Mouse (Mus musculus) liver, embryonic 13.5 days (tissue): ENCODE results near the gene Scin. TPM values are rescaled to one million over a fixed set of nuclear protein-coding genes. Genes with fewer than 3 reads are reported as not detected.
A peak's percentile ranks its signal among the peaks of the same experiment; 100 is the strongest.
"Not testable (repeated sequence)": the region's sequence is repeated elsewhere in the genome, so short reads cannot be mapped to it uniquely, and the experiment has no call there.

Experiments
- ATAC-seq: fragments of 200-750 bp; cut with Nextera tagmentation; 2 replicates; pipeline ENCODE4 v1.8.0; 2017; ENCODE audit warnings: low read depth, mild to moderate bottlenecking, moderate number of reproducible peaks, moderate library complexity
- DNase-seq: peaks from one replicate; pipeline ENCODE4 v3.0.0; 2022
- H3K27ac ChIP-seq: fragments of 300-500 bp; sonication (generic); 2 replicates; pipeline ENCODE4 v1.5.1; 2015; ENCODE audit warnings: moderate library complexity, mild to moderate bottlenecking, inconsistent platforms
- H3K27me3 ChIP-seq: fragments of 300-500 bp; sonication (generic); 2 replicates; pipeline ENCODE4 v1.6.1; 2015; ENCODE audit warnings: mild to moderate bottlenecking, inconsistent platforms
- H3K36me3 ChIP-seq: fragments of 300-500 bp; sonication (generic); 2 replicates; pipeline ENCODE4 v1.6.1; 2015; ENCODE audit warnings: mild to moderate bottlenecking, inconsistent platforms
- H3K4me1 ChIP-seq: fragments of 300-500 bp; sonication (generic); replicated peaks from 2 replicates; pipeline ENCODE4 v1.6.1; 2015; ENCODE audit warnings: inconsistent platforms
- H3K4me2 ChIP-seq: fragments of 300-500 bp; sonication (generic); 2 replicates; pipeline ENCODE4 v1.6.1; 2015; ENCODE audit warnings: inconsistent platforms, mild to moderate bottlenecking, moderate library complexity
- H3K4me3 ChIP-seq: fragments of 300-500 bp; sonication (generic); replicated peaks from 2 replicates; pipeline ENCODE4 v1.5.1; 2015; ENCODE audit warnings: mild to moderate bottlenecking, inconsistent platforms
- H3K9ac ChIP-seq: fragments of 300-500 bp; sonication (generic); 2 replicates; pipeline ENCODE4 v1.6.1; 2015; ENCODE audit warnings: mild to moderate bottlenecking, inconsistent platforms
- H3K9me3 ChIP-seq: fragments of 300-500 bp; sonication (generic); replicated peaks from 2 replicates; pipeline ENCODE4 v1.6.1; 2016; ENCODE audit warnings: inconsistent platforms
- WGBS: fragments of 180-500 bp; shearing (Covaris S2); methylation state at CpG from one replicate; pipeline ENCODE4 v1.1.7; 2015; ENCODE audit not compliant: insufficient replicate concordance; 5-methylcytosine and 5-hydroxymethylcytosine counted together
- polyA plus RNA-seq: library from polyadenylated mRNA; unstranded; fragments of >200 nt; fragmentation: Nextera tagmentation; extraction: Ambion mirVana; gene quantifications from 2 replicates; pipeline ENCODE4 v1.2.1, GENCODE M21; 2015

Gene Scin
- 0.13 and 0.43 TPM in 2 replicates for polyA plus RNA-seq

GRCm38 (mm10) chr12:40133573-40134271 lies at the start of gene Scin:
Gene Scin, minus strand, starts transcription at chr12:40134228.
- WGBS: 2% methylated on average over 39 of the region's 39 CpGs
- no peak within 1 kb of the TSS for H3K9ac ChIP-seq
- peak within 1 kb of the TSS; percentile 56 for H3K4me2 ChIP-seq
- no peak within 1 kb of the TSS for H3K27ac ChIP-seq
- DNase-seq (no peak), ATAC-seq (no peak)
- peaks cover 8% of the 10 kb centered on the region for H3K4me1 ChIP-seq
- H3K27me3 ChIP-seq: peaks cover 41% of the 10 kb centered on the region
- H3K9me3 ChIP-seq: no peaks in the 10 kb centered on the region
- H3K36me3 ChIP-seq: no peaks in the 10 kb centered on the region
- H3K4me3 ChIP-seq: peak within 1 kb of the TSS; percentile 37

- WGBS: 42% methylated on average over 6 of the region's 6 CpGs
- DNase-seq: no peak
- ATAC-seq: no peak
These were observed 43.1 kb upstream of the Scin start for GRCm38 (mm10) chr12:40177089-40177488.

GRCm38 (mm10) chr12:40176158-40176557 lies 42.1 kb upstream of the Scin start:
- H3K4me2 ChIP-seq: no peak overlapping the region
- no peak overlapping the region for H3K9ac ChIP-seq
- H3K27ac ChIP-seq: no peak overlapping the region
- WGBS: 39% methylated on average over 2 of the region's 2 CpGs
- DNase-seq (no peak), ATAC-seq (no peak)
- no peak overlapping the region for H3K4me3 ChIP-seq
- H3K27me3 ChIP-seq: no peaks in the 10 kb centered on the region
- peaks cover 6% of the 10 kb centered on the region; the same call in 1 of the 2 replicates for H3K9me3 ChIP-seq
- no peaks in the 10 kb centered on the region for H3K36me3 ChIP-seq
- H3K4me1 ChIP-seq: no peaks in the 10 kb centered on the region

More at GRCm38 (mm10) chr12:40177089-40177488, 43.1 kb upstream of the Scin start:
- no peak overlapping the region for H3K9ac ChIP-seq
- H3K4me3 ChIP-seq: no peak overlapping the region
- H3K36me3 ChIP-seq: no peaks in the 10 kb centered on the region
- peaks cover 7% of the 10 kb centered on the region; the same call in 1 of the 2 replicates for H3K9me3 ChIP-seq
- no peaks in the 10 kb centered on the region for H3K27me3 ChIP-seq
- no peaks in the 10 kb centered on the region for H3K4me1 ChIP-seq
- H3K4me2 ChIP-seq: no peak overlapping the region
- H3K27ac ChIP-seq: no peak overlapping the region

GRCm38 (mm10) chr12:40175171-40175570 lies 41.1 kb upstream of the Scin start:
- not testable (repeated sequence) for H3K27me3 ChIP-seq, H3K4me2 ChIP-seq, H3K36me3 ChIP-seq, H3K9me3 ChIP-seq, H3K4me1 ChIP-seq, ATAC-seq, DNase-seq, H3K9ac ChIP-seq, H3K27ac ChIP-seq, H3K4me3 ChIP-seq
- WGBS: 56% methylated on average over 1 of the region's 1 CpGs

- ATAC-seq (no peak), DNase-seq (no peak)
- Histone ChIP-seq H3K27me3 (no peaks in the 10 kb centered on the region), H3K9me3 (no peaks in the 10 kb centered on the region), H3K4me2 (no peak overlapping the region), H3K4me1 (no peaks in the 10 kb centered on the region), H3K27ac (no peak overlapping the region), H3K4me3 (no peak overlapping the region), H3K36me3 (no peaks in the 10 kb centered on the region), H3K9ac (no peak overlapping the region)
- 64% methylated on average over 2 of the region's 2 CpGs for WGBS
These were observed 37.6 kb upstream of the Scin start for GRCm38 (mm10) chr12:40171637-40172036.

GRCm38 (mm10) chr12:40169675-40170074 lies 35.6 kb upstream of the Scin start:
- Histone ChIP-seq H3K4me1 (no peaks in the 10 kb centered on the region), H3K4me2 (no peak overlapping the region), H3K36me3 (no peaks in the 10 kb centered on the region), H3K9ac (no peak overlapping the region), H3K9me3 (no peaks in the 10 kb centered on the region), H3K4me3 (no peak overlapping the region), H3K27ac (no peak overlapping the region), H3K27me3 (no peaks in the 10 kb centered on the region)
- ATAC-seq: no peak
- WGBS: 83% methylated on average over 1 of the region's 1 CpGs
- DNase-seq: no peak

GRCm38 (mm10) chr12:40164621-40165020 lies 30.6 kb upstream of the Scin start:
- Histone ChIP-seq H3K4me3 (no peak overlapping the region), H3K27ac (no peak overlapping the region), H3K27me3 (no peaks in the 10 kb centered on the region), H3K9me3 (no peaks in the 10 kb centered on the region), H3K4me1 (no peaks in the 10 kb centered on the region), H3K4me2 (no peak overlapping the region), H3K36me3 (no peaks in the 10 kb centered on the region), H3K9ac (no peak overlapping the region)
- DNase-seq: no peak
- no peak for ATAC-seq
- WGBS: 6% methylated on average over 2 of the region's 2 CpGs

- WGBS: 41% methylated on average over 2 of the region's 2 CpGs
- Histone ChIP-seq H3K27me3 (no peaks in the 10 kb centered on the region), H3K4me2 (no peak overlapping the region), H3K36me3 (no peaks in the 10 kb centered on the region), H3K4me3 (no peak overlapping the region), H3K4me1 (no peaks in the 10 kb centered on the region), H3K27ac (no peak overlapping the region), H3K9me3 (no peaks in the 10 kb centered on the region), H3K9ac (no peak overlapping the region)
- ATAC-seq (no peak), DNase-seq (no peak)
These were observed 26.7 kb upstream of the Scin start for GRCm38 (mm10) chr12:40160777-40161176.

GRCm38 (mm10) chr12:40154188-40154587 lies 20.2 kb upstream of the Scin start:
- no peaks in the 10 kb centered on the region for H3K9me3 ChIP-seq
- WGBS: 55% methylated on average over 6 of the region's 6 CpGs
- no peak for ATAC-seq
- peaks cover 4% of the 10 kb centered on the region; the same call in 1 of the 2 replicates for H3K4me1 ChIP-seq
- no peaks in the 10 kb centered on the region for H3K36me3 ChIP-seq
- no peak overlapping the region for H3K4me2 ChIP-seq
- H3K27me3 ChIP-seq: no peaks in the 10 kb centered on the region
- H3K4me3 ChIP-seq: no peak overlapping the region
- H3K9ac ChIP-seq: no peak overlapping the region
- DNase-seq: no peak
- H3K27ac ChIP-seq: no peak overlapping the region

GRCm38 (mm10) chr12:40152353-40153069 lies 18.5 kb upstream of the Scin start:
- Histone ChIP-seq H3K36me3 (no peaks in the 10 kb centered on the region), H3K4me2 (no peak overlapping the region), H3K4me1 (peaks cover 4% of the 10 kb centered on the region; the same call in 1 of the 2 replicates), H3K9me3 (no peaks in the 10 kb centered on the region), H3K27me3 (no peaks in the 10 kb centered on the region), H3K9ac (no peak overlapping the region), H3K27ac (no peak overlapping the region), H3K4me3 (no peak overlapping the region)
- DNase-seq: no peak
- no peak for ATAC-seq
- WGBS: 28% methylated on average over 8 of the region's 8 CpGs

GRCm38 (mm10) chr12:40147319-40147718 lies 13.3 kb upstream of the Scin start:
- Histone ChIP-seq H3K4me1 (no peaks in the 10 kb centered on the region), H3K4me2 (no peak overlapping the region), H3K27me3 (no peaks in the 10 kb centered on the region), H3K27ac (no peak overlapping the region), H3K4me3 (no peak overlapping the region), H3K9ac (no peak overlapping the region), H3K9me3 (no peaks in the 10 kb centered on the region), H3K36me3 (no peaks in the 10 kb centered on the region)
- no peak for ATAC-seq
- no peak for DNase-seq
- 54% methylated on average over 4 of the region's 4 CpGs for WGBS
